Mouse (Mus musculus) left cerebral cortex, adult 2 months (tissue): ENCODE measurements around the gene Csnk2a1. TPM values are rescaled to one million over a fixed set of nuclear protein-coding genes. Genes with fewer than 3 reads are reported as not detected.

ENCODE experiments used
- DNase-seq, 2 experiments: peaks; one replicate each; pipeline ENCODE4 v3.0.0; 2021 to 2022; ENCODE audit warnings: low spot score in 2 of 2, mixed read lengths in 1 of 2; ENCODE audit errors: extremely low spot score in 1 of 2
- H3K27ac ChIP-seq: fragments of 200-600 bp; 2 replicates; pipeline ENCODE4 v1.8.1; 2022
- H3K4me3 ChIP-seq: fragments of 200-600 bp; 2 replicates; pipeline ENCODE4 v1.8.1; 2022
- CTCF ChIP-seq: fragments of 200-600 bp; IDR thresholded peaks from 2 replicates; pipeline ENCODE4 v1.8.1; 2022; ENCODE audit warnings: antibody characterized with exemption, mild to moderate bottlenecking, moderate library complexity
- intact Hi-C: fragments of 180-260 bp; cut with DNase I; formaldehyde crosslinking; loops from one replicate; pipeline ENCODE4 v1.15.1; 2025
- long read RNA-seq, 2 experiments: library from polyadenylated mRNA; stranded (forward); transcript quantifications; one replicate each; pipeline ENCODE4 v2.0.0; 2021; ENCODE audit warnings: borderline mapping rate in 2 of 2
- total RNA-seq, 2 experiments: library from RNA; stranded (reverse); gene quantifications; 2 replicates each; pipeline ENCODE4 v1.2.3; 2021

The Csnk2a1 gene
- 100 to 1,000 TPM in 1 of 2 experiments, 10 to 100 TPM in 1; 98.0 to 104 TPM for total RNA-seq
- long read RNA-seq, experiment 1, partial matches to known transcripts: 0 of 3 reads
- long read RNA-seq, experiment 1, other reads (novel, unspliced or antisense): 3 of 3 reads
- long read RNA-seq, experiment 2, partial matches to known transcripts: 1 of 4 reads
- long read RNA-seq, experiment 2, other reads (novel, unspliced or antisense): 3 of 4 reads

GRCm38 (mm10) chr2:152226248-152227050 lies at the start of gene Csnk2a1:
TSS of gene Csnk2a1 (plus strand) at chr2:152226839.
- peak; percentile 89 to 91 for DNase-seq
- peak within 1 kb of the TSS; percentile 98 for H3K27ac ChIP-seq
- intact Hi-C loops: loop anchor here (2.0 to 5.0 kb wide), 2 partner anchors 106 to 446 kb away; partner anchors contain the start of gene Rbck1
- no peak; the same call in 1 of the 2 replicates for TF ChIP-seq CTCF
- peak within 1 kb of the TSS; percentile 99 for H3K4me3 ChIP-seq

GRCm38 (mm10) chr2:152177162-152177805 lies 49.4 kb upstream of the Csnk2a1 start:
- Histone ChIP-seq H3K4me3 (no peak overlapping the region), H3K27ac (no peak overlapping the region)
- DNase-seq: no peak
- intact Hi-C loops: no loop called here
- TF ChIP-seq CTCF: no peak

GRCm38 (mm10) chr2:152177806-152178170 lies 48.9 kb upstream of the Csnk2a1 start:
- no peak for DNase-seq
- H3K4me3 ChIP-seq: no peak overlapping the region
- intact Hi-C loops: no loop called here
- no peak overlapping the region for H3K27ac ChIP-seq
- no peak for TF ChIP-seq CTCF

- intact Hi-C loops: no loop called here
- H3K27ac ChIP-seq: no peak overlapping the region
- no peak for DNase-seq
- no peak overlapping the region for H3K4me3 ChIP-seq
- TF ChIP-seq CTCF: no peak
Observed at GRCm38 (mm10) chr2:152178345-152178744, 48.3 kb upstream of the Csnk2a1 start.

GRCm38 (mm10) chr2:152179301-152179700 lies 47.3 kb upstream of the Csnk2a1 start:
- DNase-seq: no peak
- no peak overlapping the region for H3K4me3 ChIP-seq
- TF ChIP-seq CTCF: no peak
- intact Hi-C loops: no loop called here
- no peak overlapping the region for H3K27ac ChIP-seq

- no peak overlapping the region for H3K4me3 ChIP-seq
- DNase-seq: peak in 1 of 2 experiments; percentile 26
- intact Hi-C loops: no loop called here
- TF ChIP-seq CTCF: no peak
- no peak overlapping the region for H3K27ac ChIP-seq
Observed at GRCm38 (mm10) chr2:152180323-152180722, 46.3 kb upstream of the Csnk2a1 start.

GRCm38 (mm10) chr2:152187132-152187531 lies 39.5 kb upstream of the Csnk2a1 start:
- Histone ChIP-seq H3K27ac (no peak overlapping the region), H3K4me3 (no peak overlapping the region)
- TF ChIP-seq CTCF: no peak
- intact Hi-C loops: no loop called here
- no peak for DNase-seq

GRCm38 (mm10) chr2:152189213-152189612 lies 37.4 kb upstream of the Csnk2a1 start:
- DNase-seq: no peak
- H3K27ac ChIP-seq: no peak overlapping the region
- intact Hi-C loops: no loop called here
- H3K4me3 ChIP-seq: no peak overlapping the region
- no peak for TF ChIP-seq CTCF

GRCm38 (mm10) chr2:152189640-152190039 lies 37.0 kb upstream of the Csnk2a1 start:
- intact Hi-C loops: no loop called here
- Histone ChIP-seq H3K4me3 (no peak overlapping the region), H3K27ac (no peak overlapping the region)
- no peak for TF ChIP-seq CTCF
- no peak for DNase-seq

- intact Hi-C loops: no loop called here
- H3K4me3 ChIP-seq: no peak overlapping the region
- H3K27ac ChIP-seq: no peak overlapping the region
- no peak for DNase-seq
- no peak for TF ChIP-seq CTCF
Observed at GRCm38 (mm10) chr2:152190161-152190560, 36.5 kb upstream of the Csnk2a1 start.

GRCm38 (mm10) chr2:152192591-152193345 lies 33.9 kb upstream of the Csnk2a1 start:
- no peak for TF ChIP-seq CTCF
- Histone ChIP-seq H3K4me3 (no peak overlapping the region), H3K27ac (no peak overlapping the region)
- intact Hi-C loops: no loop called here
- no peak for DNase-seq

GRCm38 (mm10) chr2:152193346-152193710 lies 33.3 kb upstream of the Csnk2a1 start:
- DNase-seq: no peak
- intact Hi-C loops: no loop called here
- no peak for TF ChIP-seq CTCF

More at GRCm38 (mm10) chr2:152193346-152193710, 33.3 kb upstream of the Csnk2a1 start:
- Histone ChIP-seq H3K27ac (no peak overlapping the region), H3K4me3 (no peak overlapping the region)
